Mouse (Mus musculus): ENCODE data around the gene Hoxd12.

DNA sequence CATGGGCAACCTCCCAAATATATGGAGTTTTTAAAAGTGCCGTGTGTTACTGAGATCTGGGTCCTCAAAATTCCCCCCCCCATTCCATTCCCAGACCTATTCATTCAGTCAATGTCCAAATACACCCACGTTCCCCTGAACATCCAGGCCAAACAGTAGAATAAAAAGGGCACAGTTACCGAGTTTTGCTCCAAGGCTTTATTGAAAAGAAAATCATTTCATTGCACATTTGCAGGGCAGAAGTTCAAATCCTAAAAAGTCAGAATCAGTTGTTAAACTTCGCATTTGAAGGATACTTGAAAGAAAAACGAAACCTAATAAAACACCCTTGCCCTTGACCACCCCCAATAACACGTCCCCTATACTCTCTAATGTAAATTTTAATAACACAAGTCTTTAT, 28.0 kb downstream of the Hoxd12 start:
- TF ChIP-seq CTCF (IDR thresholded peaks at IDR 0.05; ENCODE audit: low read depth, low read length) (no peak), GATA1 (IDR thresholded peaks at IDR 0.05; ENCODE audit: borderline replicate concordance, low read length) (no peak)
